Mouse (Mus musculus): ENCODE measurements at regions not wholly inside any gene's neighbourhood (a gene's known extent, or its start where the extent isn't known, plus 50 kb on each side); places are given as distances from the start of the nearest gene placed in this dataset.
A peak's percentile ranks its signal among the peaks of the same experiment; 100 is the strongest.

GRCm38 (mm10) chr8:26529921-26530320 lies 410.6 kb downstream of the Gm45692 start:
- DNase-seq: no peak

DNA sequence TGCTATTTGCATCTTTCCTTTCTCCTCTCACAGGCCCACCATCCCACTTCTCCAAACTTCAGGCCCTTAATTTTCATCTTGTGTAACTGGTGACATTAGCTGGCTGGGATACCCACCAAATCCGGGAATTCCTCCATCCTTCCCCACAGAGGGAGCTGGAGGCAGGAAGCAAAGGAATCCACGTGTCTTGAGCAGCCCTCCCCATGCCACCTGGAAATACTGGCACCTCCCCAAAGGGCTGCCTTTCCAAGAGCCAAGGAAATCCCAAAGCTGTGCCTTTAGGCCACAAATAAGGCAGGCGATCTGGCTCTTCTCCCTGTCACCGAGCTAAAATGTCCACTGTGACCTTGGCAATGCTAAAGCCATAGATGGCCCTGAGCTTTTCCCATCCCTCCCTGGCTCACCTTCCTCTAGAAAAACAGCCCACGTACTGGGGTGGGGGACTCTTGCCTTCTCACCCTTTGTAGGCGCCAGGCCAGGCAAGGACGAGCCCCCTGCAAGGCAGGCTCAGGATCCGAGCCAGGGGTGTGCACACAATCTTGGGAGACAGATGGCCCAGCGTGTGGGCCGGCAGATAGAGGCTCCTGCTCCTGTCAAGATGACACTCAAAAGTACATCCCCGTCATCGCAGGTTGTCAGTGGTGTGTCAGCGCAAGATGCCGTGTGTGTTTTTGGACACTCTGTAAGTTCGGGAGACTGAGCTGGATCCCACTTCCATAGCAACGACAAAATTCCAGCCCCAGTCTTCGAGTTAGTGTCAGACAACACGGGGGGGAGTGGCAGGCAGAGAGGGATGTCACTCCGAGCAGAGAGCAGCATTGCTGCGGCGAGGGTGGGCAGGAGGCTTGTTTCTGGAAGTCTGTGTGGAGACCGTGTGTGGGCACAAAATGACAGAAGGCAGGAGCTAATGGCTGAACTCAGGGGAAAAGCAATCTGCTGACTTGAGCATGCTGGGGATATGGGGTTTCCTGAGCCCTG lies 414.4 kb downstream of the Gm45692 start:
- peak; percentile 91 to 94 for DNase-seq

- no peak for DNase-seq
These were observed 416.5 kb downstream of the Gm45692 start for GRCm38 (mm10) chr8:26535816-26536215.

DNA sequence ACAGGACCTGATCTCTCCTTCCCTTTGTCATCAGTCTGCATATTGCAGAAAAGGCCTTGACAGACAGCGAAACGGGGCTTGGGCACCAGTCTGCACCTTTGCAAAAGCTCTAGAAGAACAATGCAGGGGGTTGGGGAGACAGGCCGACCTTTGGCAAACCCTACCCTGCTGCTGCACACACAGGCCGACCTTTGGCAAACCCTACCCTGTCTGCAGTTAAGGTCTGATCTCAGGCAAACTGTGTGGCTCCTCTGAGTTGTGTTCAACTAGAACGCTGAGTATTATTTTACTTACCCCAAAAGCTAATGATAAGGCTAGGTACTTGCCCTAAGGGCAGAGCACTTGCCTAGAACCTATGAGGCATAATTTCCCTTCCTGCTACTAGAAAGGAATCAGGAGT lies 423.4 kb upstream of the Zfp703 start:
- no peak for DNase-seq

DNA sequence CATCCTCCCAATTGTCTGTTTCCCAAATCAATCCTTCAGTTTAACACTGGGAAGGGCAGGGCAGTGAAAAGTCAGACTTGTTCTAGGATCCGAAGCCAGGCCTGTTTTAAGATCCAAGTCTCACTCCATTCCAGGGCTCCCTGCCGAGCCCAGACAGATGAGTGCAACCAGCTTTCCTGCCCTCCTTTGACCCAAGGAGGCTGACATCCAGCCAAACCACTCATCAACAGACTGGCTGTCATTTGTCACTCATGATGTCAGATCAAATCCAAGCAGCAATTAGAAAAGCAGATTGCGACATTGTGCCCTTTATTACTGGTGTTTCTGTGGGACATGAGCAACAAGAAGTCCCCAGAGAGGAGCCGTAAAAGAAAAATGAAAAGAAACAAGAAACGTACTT lies 417.9 kb upstream of the Zfp703 start:
- DNase-seq: no peak

DNA sequence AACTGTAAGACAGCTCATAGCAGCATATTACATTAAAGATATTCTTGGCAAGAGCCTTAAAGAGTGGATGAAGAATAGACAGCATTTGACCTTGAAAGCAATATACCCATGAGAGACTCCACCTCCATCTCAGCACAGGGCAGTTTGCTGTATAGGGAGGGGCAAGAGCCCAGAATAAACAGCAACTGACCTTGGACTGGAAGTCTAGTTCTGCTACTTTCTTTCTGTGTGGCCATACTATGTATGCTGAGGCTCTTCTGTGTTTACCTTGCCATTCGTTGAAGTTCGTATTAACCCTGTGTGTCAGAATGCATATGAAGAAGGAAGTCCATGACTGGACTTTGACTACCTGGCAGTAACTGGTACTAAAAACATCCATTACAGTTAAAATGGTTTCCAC lies 414.0 kb upstream of the Zfp703 start:
- DNase-seq: no peak

- DNase-seq: no peak
These were observed 412.9 kb upstream of the Zfp703 start for GRCm38 (mm10) chr8:26564254-26564653.

DNA sequence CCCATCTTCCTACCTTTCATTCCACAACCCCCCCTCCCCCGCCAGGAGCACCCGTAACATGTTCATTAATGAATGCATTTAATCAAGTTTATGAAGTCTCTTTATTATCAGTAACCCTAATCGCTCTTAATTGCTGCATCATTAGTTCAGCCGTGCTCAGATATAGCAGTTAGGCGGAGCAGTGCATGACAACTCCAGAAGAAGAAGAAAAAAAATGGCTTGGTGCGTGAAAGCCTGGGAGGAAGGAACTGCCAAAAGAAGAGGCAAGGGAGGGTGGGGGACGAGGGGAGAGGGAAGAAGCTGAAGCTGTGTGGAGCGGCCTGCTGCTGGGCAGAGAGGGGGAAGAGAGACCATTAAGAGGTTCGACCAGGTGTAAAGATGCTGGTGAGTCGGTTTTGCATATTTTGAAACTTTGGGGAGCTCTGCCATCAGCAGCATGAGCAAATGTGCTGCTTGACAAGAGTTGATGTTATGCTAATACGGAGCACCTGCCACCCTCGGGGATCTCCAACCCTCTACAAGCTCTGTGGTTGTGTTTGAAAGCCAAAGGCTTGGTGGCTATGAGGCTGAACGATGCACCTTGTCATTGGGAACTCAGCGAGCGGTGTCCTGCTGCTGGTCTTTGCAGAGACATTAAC lies 408.6 kb upstream of the Zfp703 start:
- no peak for DNase-seq

- peak; percentile 69 to 78 for DNase-seq
These were observed 388.3 kb upstream of the Zfp703 start for GRCm38 (mm10) chr8:26588841-26589240.

DNA sequence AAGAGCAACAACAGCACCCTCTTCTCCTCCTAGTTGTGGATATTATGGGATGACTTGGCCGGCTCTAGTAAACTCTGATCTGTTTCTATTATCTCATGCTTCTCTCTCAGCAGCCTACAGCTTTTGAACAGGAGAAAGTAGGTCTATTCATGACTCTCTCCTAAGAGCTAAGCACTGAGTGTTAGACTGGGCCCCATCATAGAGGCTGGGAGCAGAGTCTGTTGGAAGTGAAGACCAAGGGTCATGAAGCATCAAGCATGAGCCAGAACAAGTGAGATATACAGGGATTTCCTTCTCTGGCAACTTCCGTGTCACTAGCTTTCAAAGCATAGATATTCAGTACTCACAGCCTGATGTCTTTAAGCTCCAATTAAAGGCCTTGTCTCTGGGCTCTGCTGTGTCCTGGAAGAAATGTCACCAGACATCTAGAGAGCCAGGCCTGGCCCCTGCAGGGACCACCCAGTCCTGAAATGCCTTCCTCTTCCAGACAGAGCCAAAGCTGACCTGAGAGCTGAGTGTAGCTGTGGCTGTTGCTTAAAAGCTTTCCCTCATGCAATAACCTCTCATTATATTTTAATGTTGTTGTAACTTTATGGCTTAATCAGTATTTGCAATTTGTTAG lies 386.4 kb upstream of the Zfp703 start:
- peak in 1 of 2 experiments; percentile 11 for DNase-seq

DNA sequence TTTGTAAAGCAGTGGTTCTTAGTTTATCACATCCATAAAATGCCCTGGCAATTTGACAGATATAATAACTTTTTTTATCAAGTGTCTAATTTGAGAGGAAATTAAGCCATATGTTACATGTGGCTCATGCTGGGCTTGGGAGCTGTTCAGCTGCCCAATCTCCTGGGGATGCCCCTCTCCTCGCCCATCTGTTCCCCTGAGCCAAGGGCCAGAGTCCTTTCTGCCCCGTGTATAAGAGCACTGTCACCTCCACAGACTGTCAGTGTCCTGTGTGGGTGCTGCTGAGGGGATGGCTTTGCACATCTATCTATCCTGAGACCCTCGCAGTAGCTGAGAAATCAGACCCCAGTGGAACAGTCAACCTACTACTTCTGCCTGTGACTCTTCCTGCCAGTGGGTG lies 385.9 kb upstream of the Zfp703 start:
- DNase-seq: peak; percentile 81 to 84

DNA sequence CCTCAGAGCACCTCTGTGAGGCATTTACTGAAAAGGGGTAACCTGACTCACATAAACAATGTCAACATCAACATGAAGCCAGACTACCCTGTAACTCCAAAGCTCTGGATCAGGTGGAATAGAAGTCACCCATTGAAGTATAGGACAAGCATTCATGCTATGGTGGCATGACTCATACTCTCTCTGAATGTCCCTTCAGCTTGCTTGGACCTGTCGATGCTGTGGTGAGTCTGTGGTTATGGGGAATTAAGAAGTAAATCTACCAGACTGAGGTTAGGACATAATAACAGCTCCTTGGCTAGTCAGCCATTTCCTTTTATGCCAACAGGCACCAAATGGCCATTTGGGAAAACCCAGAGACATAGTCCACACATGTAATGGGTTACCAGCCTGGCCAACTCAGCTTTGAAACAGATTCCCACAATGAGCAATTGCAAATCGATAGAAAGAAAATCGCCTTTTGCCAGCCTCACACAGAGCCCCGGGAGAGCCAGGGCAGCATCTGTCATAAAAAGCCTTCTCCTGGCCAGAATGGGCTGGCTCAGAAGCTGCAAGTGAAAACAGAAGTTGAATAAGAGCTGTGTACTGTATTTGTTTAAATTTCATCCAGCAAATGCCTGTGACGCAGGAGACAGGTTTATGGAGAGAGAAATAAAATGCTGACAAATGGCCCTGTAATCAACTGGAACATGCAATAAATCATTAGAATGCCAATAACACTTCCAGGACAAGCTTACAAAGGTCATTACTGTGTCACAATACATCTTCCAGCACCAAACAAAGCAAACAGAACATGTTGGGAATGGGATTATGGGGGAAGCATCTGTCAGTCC lies 383.4 kb upstream of the Zfp703 start:
- no peak for DNase-seq

DNA sequence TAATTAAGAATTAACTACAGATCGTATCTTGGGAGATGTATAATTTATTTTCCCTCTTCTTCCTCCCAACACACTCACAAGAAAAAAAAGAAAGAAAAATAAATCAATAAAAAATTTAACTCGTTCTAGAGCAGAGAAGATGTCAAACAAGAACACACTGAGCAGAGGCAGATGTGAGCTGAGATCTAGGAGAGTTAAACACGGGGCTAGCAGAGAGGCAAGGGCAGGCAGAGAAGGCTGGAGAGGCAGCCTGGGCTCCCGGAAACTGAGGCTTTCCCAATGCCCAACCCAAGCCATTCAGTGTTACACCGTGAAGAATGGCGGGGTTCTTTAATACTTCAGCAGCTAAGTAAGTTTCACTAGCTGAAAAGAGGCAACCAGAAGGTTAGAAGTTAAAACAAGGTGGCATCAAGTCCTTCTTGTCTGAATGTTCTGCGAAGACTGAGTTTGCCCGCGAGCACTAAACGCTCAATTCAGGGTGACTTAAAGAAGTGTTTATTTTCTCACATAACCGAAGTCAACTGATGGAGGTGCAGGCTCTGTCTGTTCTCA lies 382.7 kb upstream of the Zfp703 start:
- no peak for DNase-seq

- no peak for DNase-seq
These were observed 381.6 kb upstream of the Zfp703 start for GRCm38 (mm10) chr8:26595431-26596018.

DNA sequence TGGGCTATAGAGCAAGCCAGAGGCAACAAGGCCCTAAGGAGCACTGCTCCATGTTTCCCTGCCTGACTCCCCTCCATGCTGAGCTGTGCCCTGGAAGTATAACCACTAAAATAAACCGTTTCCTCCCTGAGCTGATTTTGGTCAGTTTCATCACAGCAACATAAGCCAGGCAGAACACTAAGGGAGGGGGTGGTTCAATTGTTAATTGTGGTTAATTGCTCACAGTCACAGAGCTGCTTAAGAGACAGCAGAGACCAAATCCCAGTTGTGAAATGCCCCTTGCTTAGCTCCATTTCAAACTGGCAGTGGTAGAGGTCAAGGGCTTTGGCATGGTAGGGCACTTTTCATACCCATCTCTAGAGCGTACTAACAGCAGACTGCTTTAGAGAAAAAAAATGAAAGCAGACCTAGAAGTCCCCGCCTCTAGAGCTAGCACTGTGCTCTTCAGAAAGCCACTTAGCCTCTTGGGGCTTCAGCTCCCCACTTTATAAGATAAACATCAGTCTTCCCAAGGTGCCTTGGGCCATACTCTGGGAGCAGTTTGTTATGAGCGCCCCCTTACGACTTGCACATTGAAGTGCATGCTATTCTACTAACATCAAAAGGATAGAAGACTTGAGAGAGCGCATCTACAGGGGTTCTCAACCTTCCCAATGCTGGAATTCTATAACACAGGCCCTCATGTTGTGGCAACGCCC lies 380.3 kb upstream of the Zfp703 start:
- DNase-seq: no peak

GRCm38 (mm10) chr8:26598520-26598919 lies 378.6 kb upstream of the Zfp703 start:
- DNase-seq: no peak

DNA sequence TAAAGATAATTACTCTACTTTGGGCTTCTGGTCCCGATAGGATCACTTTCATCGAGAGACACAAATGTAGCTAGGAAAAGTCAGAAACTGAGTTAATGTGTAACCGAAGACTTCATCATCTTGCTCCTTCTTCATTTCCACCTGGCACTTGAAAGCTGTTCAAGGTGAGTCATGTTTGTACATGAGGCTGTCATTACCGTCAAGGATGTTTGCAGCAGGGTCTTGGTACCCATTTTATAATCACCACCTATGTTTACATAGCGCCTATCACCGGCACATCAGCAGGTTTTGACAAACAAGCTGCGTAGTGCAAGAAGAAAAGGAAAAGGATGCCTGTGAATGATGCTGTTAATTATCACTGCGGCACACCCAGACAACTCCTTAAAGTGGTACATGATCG lies 377.0 kb upstream of the Zfp703 start:
- no peak for DNase-seq

- DNase-seq: no peak
These were observed 369.1 kb upstream of the Zfp703 start for GRCm38 (mm10) chr8:26608001-26608400.

GRCm38 (mm10) chr8:26608588-26608987 lies 368.5 kb upstream of the Zfp703 start:
- DNase-seq: no peak

- DNase-seq: no peak
These were observed 365.0 kb upstream of the Zfp703 start for GRCm38 (mm10) chr8:26612153-26612552.

DNA sequence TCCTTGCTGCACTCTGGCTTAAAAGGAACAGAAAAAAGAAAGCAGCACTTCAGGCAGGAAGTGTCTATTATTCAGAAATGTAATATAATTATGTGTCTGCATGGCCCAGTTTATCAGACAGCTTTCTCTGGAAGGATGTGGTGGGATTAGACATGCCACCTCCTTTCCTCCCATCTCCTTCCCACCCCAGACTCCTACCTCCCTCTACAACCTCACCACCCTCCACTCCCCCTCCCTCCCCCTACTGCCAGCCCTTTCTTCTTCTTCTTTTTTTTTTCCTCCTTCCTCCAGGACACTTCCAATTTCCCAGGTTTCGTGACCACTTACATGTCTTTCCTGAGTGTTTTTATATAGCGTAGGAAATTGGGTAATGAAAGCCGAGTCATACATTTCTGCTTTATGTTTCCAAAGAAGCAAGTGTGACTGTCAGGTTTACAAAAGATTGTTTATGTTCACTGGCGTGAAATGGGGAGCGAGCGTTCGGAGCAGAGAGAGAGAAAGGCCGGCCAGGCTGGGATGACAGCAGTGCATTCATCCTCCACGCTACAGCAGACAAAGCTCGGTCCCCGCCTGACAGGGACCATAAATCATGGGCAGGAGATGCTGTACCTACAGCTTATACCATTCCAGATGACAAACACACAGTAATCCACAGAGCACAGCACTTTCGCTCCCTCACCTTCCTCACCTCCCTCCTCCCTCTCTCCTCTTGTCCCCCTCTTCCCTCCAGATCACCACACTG lies 354.6 kb upstream of the Zfp703 start:
- DNase-seq: no peak

All from cerebellum, adult 18-20 months (tissue).